Mouse (Mus musculus): ENCODE results near the gene C3ar1.
A peak's percentile ranks its signal among the peaks of the same experiment; 100 is the strongest.

Gene C3ar1

GRCm38 (mm10) chr6:122855955-122856354 is at the start of gene C3ar1:
Gene C3ar1, minus strand, starts transcription at chr6:122856161.
- DNase-seq (ENCODE audit: low spot score in 2 of 2): no peak

- peak; percentile 55 to 76 for DNase-seq (ENCODE audit: low spot score in 2 of 2)
Observed at GRCm38 (mm10) chr6:122892442-122893049, 36.6 kb upstream of the C3ar1 start.

- DNase-seq (ENCODE audit: low spot score in 2 of 2): no peak
Observed at GRCm38 (mm10) chr6:122889599-122889998, 33.6 kb upstream of the C3ar1 start.

DNA sequence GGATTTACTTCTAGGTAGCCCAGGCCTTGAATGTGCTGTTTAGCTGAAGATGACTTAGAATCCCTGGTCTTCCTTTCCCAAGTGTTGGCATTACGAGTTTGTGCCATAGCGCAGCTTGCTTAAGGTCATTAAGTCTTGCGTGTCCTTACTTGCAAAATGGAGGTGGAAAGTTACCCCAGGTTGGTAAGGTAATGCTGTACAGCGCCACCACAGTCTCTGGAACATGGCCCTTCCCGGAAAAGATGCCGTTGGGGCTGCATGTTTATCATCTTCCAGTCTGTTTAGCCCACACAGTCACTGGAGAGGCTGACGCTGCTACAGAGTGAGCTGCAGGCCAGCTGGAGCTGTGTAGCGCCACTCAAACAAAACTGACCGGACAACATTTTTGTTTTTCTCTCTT is 27.6 kb upstream of the C3ar1 start:
- DNase-seq (ENCODE audit: low spot score in 2 of 2): no peak

- no peak for DNase-seq (ENCODE audit: low spot score in 2 of 2)
Observed at GRCm38 (mm10) chr6:122881287-122881686, 25.3 kb upstream of the C3ar1 start.

DNA sequence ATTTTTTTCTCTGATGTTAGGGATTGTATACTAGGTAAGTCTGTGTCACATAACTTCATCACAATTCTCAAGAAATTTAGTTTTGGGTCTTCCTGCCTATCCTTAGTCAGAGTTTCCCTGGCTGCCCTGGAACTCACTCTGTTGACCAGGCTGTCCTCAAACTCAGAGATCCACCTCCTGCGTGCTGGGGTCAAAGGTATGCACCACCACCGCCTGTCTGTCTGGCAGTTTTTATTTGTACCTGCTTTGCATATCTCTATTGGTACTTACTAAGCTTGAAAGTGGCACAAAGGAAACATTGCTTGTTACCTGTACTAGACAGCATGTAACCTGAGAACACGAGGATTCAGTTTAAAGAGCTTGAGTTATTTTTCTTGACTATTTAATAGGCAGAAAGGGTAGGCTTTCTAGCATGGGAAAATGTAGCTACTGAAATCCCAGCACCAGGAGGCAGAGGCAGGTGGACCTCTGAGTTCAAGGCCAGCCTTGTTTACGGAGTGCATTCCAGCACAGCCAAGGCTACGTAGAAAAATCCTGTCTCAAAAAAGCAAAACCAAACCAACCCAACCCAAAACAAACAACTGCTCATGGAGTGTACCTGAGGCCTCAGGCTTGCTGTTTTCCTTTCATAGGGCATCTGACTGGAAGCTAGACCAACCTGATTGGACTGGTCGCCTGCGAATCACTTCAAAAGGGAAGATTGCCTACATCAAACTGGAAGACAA is 24.0 kb upstream of the C3ar1 start:
- DNase-seq (ENCODE audit: low spot score in 2 of 2): no peak

GRCm38 (mm10) chr6:122879141-122879735 is 23.3 kb upstream of the C3ar1 start:
- DNase-seq (ENCODE audit: low spot score in 2 of 2): no peak

DNA sequence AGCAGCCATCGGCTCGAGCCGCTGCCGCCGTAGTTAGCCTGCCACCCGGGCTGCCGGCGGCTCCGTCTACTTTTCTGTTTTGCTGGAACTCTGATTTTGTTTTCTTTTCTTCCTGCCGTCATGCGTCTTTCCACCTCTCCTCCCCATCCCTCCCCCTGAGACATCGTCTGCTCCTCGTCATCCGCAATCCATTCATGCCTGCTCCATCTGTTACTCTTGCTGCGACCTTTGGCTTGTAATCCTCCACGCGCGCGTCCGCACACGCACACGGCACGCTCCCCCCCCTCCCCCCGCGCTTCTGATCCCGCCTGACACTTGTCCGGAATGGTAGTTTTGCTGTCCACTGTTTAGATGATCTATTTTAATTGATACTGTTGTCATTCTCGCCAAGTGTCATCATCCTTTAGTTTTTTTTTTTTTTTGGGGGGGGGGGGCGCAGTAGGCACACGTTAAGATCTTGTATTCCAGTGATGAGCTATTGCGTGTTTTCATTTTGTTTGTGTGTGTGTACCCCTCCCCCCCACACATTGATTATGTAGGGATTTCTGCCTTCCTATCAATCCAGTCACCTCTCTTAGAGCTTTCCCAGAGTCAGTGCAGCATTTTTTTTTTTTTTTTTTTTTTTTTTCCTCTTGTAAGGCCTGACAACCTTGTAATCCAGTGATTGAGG is 18.9 kb upstream of the C3ar1 start:
- DNase-seq (ENCODE audit: low spot score in 2 of 2): no peak

- DNase-seq (ENCODE audit: low spot score in 2 of 2): peak; percentile 97 to 99
Observed at GRCm38 (mm10) chr6:122873871-122874719, 18.1 kb upstream of the C3ar1 start, which contains the start of gene Necap1. Gene Necap1, plus strand, starts transcription at chr6:122874474.

DNA sequence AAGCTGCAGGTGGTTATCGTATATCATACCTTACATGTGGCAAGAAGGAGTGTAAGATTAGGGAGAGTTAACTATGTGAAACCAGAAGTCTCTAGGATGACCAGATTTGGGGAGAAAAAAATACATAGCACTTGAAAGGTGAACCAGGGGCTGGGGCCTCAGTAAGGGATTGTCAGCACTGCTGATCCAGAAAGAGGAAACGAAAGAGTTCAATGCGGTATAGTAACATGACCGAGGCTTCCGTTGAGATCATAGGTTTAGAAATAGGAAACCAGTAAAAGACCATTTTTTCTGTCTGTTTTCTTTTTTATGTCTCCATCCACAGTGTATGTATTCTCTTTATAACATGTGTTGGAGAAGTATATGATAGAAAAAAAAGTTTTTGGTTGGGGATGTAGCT is 16.8 kb upstream of the C3ar1 start:
- DNase-seq (ENCODE audit: low spot score in 2 of 2): no peak

DNA sequence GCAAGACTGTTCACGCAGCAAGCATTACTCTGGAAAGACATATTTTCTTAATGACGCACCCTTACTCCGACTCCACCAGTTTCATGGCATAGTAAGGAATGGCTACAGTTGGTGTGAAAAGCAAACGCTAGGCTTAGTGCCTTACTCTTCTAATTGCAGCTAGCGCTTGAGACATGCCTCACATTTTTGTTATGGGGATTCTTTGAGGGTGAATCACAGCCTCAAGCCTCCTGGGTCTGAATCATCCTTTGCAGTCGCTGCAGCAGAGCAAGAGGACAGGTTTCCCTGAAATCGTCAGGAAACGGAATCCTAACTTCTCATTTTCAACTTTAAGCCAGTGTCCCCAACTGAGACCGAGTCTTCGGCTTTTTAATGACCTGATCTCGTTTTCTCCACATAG is 13.9 kb upstream of the C3ar1 start:
- no peak for DNase-seq (ENCODE audit: low spot score in 2 of 2)

- DNase-seq (ENCODE audit: low spot score in 2 of 2): no peak
Observed at GRCm38 (mm10) chr6:122867914-122868313, 12.0 kb upstream of the C3ar1 start.

- DNase-seq (ENCODE audit: low spot score in 2 of 2): no peak
Observed at GRCm38 (mm10) chr6:122862871-122863270, 6.9 kb upstream of the C3ar1 start.

DNA sequence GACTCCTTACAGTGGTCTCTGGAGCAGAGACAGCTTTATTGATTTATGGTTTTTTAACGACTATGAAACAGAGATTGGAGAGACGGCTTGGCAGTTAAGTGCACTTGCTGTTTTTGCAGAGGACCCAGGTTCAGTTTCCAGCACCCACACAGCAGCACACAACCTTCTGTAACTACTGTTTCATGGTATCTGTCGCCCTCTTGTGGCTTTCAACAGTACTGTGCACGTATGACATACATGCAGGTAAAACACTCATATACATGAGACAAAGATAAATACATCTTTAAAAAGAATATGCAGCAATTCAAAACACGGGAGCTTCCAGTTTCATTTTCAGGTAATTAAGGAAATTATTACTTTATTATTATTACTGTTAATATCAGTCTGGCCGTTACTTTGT is 6.5 kb upstream of the C3ar1 start:
- DNase-seq (ENCODE audit: low spot score in 2 of 2): no peak

DNA sequence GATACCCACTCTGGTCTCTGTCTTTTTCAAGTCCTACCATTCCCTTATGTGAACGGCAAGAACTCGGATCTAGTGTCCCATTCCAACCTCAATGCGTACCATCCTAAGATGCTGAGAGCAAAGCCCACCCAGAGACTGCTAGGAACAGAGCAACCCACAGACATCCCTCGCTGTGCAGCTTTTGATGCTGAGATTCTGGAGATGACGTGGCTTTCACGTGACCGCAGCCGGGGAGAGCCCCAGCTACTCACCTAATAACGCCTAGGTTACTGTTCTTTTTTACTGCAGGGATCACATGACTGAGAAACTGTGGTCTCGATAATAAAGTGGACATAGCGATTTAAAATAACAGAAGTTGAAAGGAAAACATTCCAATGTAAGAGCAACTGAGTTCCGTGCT is 1.4 kb downstream of the C3ar1 start:
- DNase-seq (ENCODE audit: low spot score in 2 of 2): no peak

GRCm38 (mm10) chr6:122852696-122853095 is 3.3 kb downstream of the C3ar1 start:
- no peak for DNase-seq (ENCODE audit: low spot score in 2 of 2)

- no peak for DNase-seq (ENCODE audit: low spot score in 2 of 2)
Observed at GRCm38 (mm10) chr6:122843759-122844158, 12.2 kb downstream of the C3ar1 start.

DNA sequence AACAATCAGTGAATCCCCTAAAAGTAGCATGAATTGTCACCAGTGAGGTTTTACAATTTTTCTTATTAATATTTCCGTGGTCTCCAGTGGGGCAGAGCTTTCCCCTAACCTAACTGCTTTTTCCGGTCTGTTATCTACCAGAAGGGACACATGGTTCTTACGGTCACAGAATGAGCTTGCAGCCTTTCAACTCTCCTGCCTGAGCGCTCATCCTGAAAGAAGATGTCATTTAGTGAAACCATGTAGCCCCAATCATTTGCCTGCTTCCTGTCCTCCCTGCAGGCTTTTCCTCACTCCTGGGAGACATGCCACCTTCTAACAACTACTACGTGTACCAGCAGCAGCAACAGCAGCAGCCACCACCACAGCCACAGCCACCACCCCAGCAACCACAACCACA is 18.4 kb downstream of the C3ar1 start:
- DNase-seq (ENCODE audit: low spot score in 2 of 2): no peak

GRCm38 (mm10) chr6:122836974-122837373 is 19.0 kb downstream of the C3ar1 start:
- DNase-seq (ENCODE audit: low spot score in 2 of 2): no peak

DNA sequence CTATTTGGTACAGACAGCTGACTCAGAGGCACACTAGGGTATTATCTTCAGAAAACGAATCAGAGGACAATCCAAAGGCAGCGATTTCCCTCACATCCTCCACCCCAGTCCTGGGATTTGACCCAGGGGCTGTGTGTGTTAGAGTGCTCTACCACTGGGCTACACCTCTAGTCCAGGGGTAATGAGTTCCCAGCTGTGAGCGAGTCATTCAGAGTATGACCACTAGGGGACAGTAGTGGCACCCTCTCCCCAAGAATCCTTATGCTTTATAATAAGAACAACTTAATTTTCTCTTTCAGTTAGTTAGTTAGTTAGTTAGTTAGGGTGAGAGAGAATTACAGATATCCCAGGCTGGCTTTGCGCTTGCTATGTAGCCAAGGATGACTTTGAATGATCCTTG is 21.6 kb downstream of the C3ar1 start:
- no peak for DNase-seq (ENCODE audit: low spot score in 2 of 2)

GRCm38 (mm10) chr6:122832880-122833279 is 23.1 kb downstream of the C3ar1 start:
- DNase-seq (ENCODE audit: low spot score in 2 of 2): no peak

DNA sequence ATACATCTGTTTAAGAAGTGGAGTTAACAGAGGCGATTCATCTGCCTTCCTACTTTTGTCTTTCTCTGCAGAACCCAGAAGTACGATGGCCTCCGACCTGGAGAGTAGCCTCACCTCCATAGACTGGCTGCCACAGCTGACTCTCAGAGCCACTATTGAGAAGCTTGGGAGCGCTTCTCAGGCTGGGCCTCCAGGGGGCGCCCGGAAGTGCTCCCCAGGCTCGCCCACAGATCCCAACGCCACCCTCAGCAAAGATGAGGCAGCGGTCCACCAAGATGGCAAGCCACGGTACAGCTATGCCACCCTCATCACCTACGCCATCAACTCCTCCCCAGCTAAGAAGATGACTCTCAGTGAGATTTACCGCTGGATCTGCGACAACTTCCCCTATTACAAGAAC is 27.9 kb downstream of the C3ar1 start:
- no peak for DNase-seq (ENCODE audit: low spot score in 2 of 2)

Measured in frontal cortex, postnatal 36 days (tissue).